Mouse (Mus musculus) stomach, postnatal 0 days (tissue): ENCODE measurements at regions not wholly inside any gene's neighbourhood (a gene's known extent, or its start where the extent isn't known, plus 50 kb on each side); places are given as distances from the start of the nearest gene placed in this dataset.

Experiments used
- CTCF ChIP-seq: IDR thresholded peaks from 2 replicates; pipeline ENCODE4 v1.5.1; 2016; ENCODE audit warnings: antibody characterized with exemption, low read depth, mild to moderate bottlenecking, moderate library complexity
- EP300 ChIP-seq: optimal IDR thresholded peaks from 2 replicates; pipeline ENCODE3; 2016; ENCODE audit warnings: antibody characterized with exemption

DNA sequence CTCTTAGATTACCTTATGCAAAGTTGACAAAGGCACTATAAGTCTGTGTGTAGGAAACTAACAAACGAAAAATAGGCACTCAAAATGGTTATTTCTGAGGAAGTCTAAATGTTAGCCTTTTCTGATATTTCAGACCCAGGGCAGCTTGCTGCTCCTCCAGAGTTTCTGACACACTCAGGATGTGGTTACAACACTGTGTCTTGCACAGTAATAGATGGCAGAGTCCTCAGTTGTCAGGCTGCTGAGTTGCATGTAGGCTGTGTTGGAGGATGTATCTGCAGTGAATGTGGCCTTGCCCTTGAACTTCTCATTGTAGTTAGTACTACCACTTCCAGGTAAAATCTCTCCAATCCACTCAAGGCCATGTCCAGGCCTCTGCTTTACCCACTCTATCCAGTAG, 1039.7 kb downstream of the Adam6a start:
- TF ChIP-seq EP300 (no peak), CTCF (no peak)
